Mouse (Mus musculus) lung, embryonic 15.5 days (tissue): Measurements from ENCODE around the gene Vsx1. TPM values are rescaled to one million over a fixed set of nuclear protein-coding genes. Genes with fewer than 3 reads are reported as not detected.

Experiments used
- ATAC-seq: fragments of 200-750 bp; cut with Nextera tagmentation; 2 replicates; pipeline ENCODE4 v1.8.0; 2017; ENCODE audit warnings: moderate number of reproducible peaks, borderline replicate concordance; ENCODE audit not compliant: low FRiP score, low TSS enrichment; ENCODE audit errors: extremely low read depth
- H3K27ac ChIP-seq: fragments of 300-500 bp; sonication (generic); 2 replicates; pipeline ENCODE4 v1.5.1; 2015; ENCODE audit warnings: moderate library complexity, mild to moderate bottlenecking, inconsistent platforms
- H3K27me3 ChIP-seq: fragments of 300-500 bp; sonication (generic); 2 replicates; pipeline ENCODE4 v1.6.1; 2015; ENCODE audit warnings: inconsistent platforms
- H3K36me3 ChIP-seq: fragments of 300-500 bp; sonication (generic); 2 replicates; pipeline ENCODE4 v1.6.1; 2015; ENCODE audit warnings: inconsistent platforms
- H3K4me1 ChIP-seq: fragments of 300-500 bp; sonication (generic); 2 replicates; pipeline ENCODE4 v1.6.1; 2015; ENCODE audit warnings: inconsistent platforms
- H3K4me2 ChIP-seq: fragments of 300-500 bp; sonication (generic); 2 replicates; pipeline ENCODE4 v1.6.1; 2015; ENCODE audit warnings: inconsistent platforms, mild to moderate bottlenecking, moderate library complexity
- H3K4me3 ChIP-seq: fragments of 300-500 bp; sonication (generic); 2 replicates; pipeline ENCODE4 v1.5.1; 2015; ENCODE audit warnings: mild to moderate bottlenecking, inconsistent platforms
- H3K9ac ChIP-seq: fragments of 300-500 bp; sonication (generic); 2 replicates; pipeline ENCODE4 v1.6.1; 2015; ENCODE audit warnings: inconsistent platforms
- H3K9me3 ChIP-seq: fragments of 300-500 bp; sonication (generic); 2 replicates; pipeline ENCODE4 v1.6.1; 2016; ENCODE audit warnings: inconsistent platforms
- WGBS: fragments of 180-500 bp; shearing (Covaris S2); methylation state at CpG from one replicate; pipeline ENCODE4 v1.1.7; 2015; 5-methylcytosine and 5-hydroxymethylcytosine counted together
- polyA plus RNA-seq: library from polyadenylated mRNA; unstranded; fragments of >200 nt; fragmentation: Nextera tagmentation; extraction: Ambion mirVana; gene quantifications from 2 replicates; pipeline ENCODE4 v1.2.1, GENCODE M21; 2015

The Vsx1 gene
- polyA plus RNA-seq: not detected in 2 replicates

- Histone ChIP-seq H3K9me3 (no peaks in the 10 kb centered on the region), H3K4me1 (peaks cover 8% of the 10 kb centered on the region; the same call in 1 of the 2 replicates), H3K27ac (no peak within 1 kb of the TSS), H3K9ac (no peak within 1 kb of the TSS), H3K27me3 (peaks cover 72% of the 10 kb centered on the region), H3K36me3 (no peaks in the 10 kb centered on the region), H3K4me2 (peak within 1 kb of the TSS; percentile 55), H3K4me3 (peak within 1 kb of the TSS; percentile 28)
- 42% methylated on average over 16 of the region's 16 CpGs for WGBS
- no peak for ATAC-seq
Measured at GRCm38 (mm10) chr2:150689223-150689800, at the start of gene Vsx1. Gene Vsx1, minus strand, starts transcription at chr2:150689360.

GRCm38 (mm10) chr2:150737881-150738280, 48.7 kb upstream of the Vsx1 start:
- Histone ChIP-seq H3K36me3 (no peaks in the 10 kb centered on the region), H3K4me3 (no peak overlapping the region), H3K9ac (no peak overlapping the region), H3K4me1 (no peaks in the 10 kb centered on the region), H3K4me2 (no peak overlapping the region), H3K27ac (no peak overlapping the region), H3K9me3 (no peaks in the 10 kb centered on the region), H3K27me3 (no peaks in the 10 kb centered on the region)
- WGBS: 75% methylated on average over 9 of the region's 9 CpGs
- no peak for ATAC-seq

- Histone ChIP-seq H3K27ac (no peak overlapping the region), H3K36me3 (no peaks in the 10 kb centered on the region), H3K27me3 (no peaks in the 10 kb centered on the region), H3K4me1 (no peaks in the 10 kb centered on the region), H3K9ac (no peak overlapping the region), H3K4me2 (no peak overlapping the region), H3K9me3 (no peaks in the 10 kb centered on the region), H3K4me3 (no peak overlapping the region)
- ATAC-seq: no peak
- 60% methylated on average over 11 of the region's 11 CpGs for WGBS
Measured at GRCm38 (mm10) chr2:150735756-150736576, 46.8 kb upstream of the Vsx1 start.

- H3K4me3 ChIP-seq: no peak overlapping the region
- no peak for ATAC-seq
- H3K9ac ChIP-seq: no peak overlapping the region
- no peak overlapping the region for H3K27ac ChIP-seq
- H3K9me3 ChIP-seq: no peaks in the 10 kb centered on the region
- 79% methylated on average over 4 of the region's 4 CpGs for WGBS
- H3K4me2 ChIP-seq: no peak overlapping the region
- no peaks in the 10 kb centered on the region for H3K27me3 ChIP-seq
- no peaks in the 10 kb centered on the region for H3K4me1 ChIP-seq
- H3K36me3 ChIP-seq: no peaks in the 10 kb centered on the region
Measured at GRCm38 (mm10) chr2:150712167-150712674, 23.1 kb upstream of the Vsx1 start.

GRCm38 (mm10) chr2:150691481-150692170, 2.5 kb upstream of the Vsx1 start:
- no peak for ATAC-seq
- H3K4me2 ChIP-seq: no peak overlapping the region
- no peak overlapping the region for H3K9ac ChIP-seq
- no peaks in the 10 kb centered on the region for H3K9me3 ChIP-seq
- peaks cover 8% of the 10 kb centered on the region; the same call in 1 of the 2 replicates for H3K4me1 ChIP-seq
- 64% methylated on average over 6 of the region's 6 CpGs for WGBS
- no peak overlapping the region for H3K27ac ChIP-seq
- peaks cover 58% of the 10 kb centered on the region for H3K27me3 ChIP-seq
- no peaks in the 10 kb centered on the region for H3K36me3 ChIP-seq
- no peak overlapping the region for H3K4me3 ChIP-seq

GRCm38 (mm10) chr2:150690216-150690615, 1.1 kb upstream of the Vsx1 start:
- Histone ChIP-seq H3K9me3 (no peaks in the 10 kb centered on the region), H3K4me1 (peaks cover 8% of the 10 kb centered on the region; the same call in 1 of the 2 replicates), H3K4me3 (no peak overlapping the region), H3K4me2 (no peak overlapping the region), H3K27me3 (peaks cover 72% of the 10 kb centered on the region), H3K27ac (no peak overlapping the region), H3K36me3 (no peaks in the 10 kb centered on the region), H3K9ac (no peak overlapping the region)
- ATAC-seq: no peak
- whole genome bisulfite sequencing: 12% methylated on average over 11 of the region's 11 CpGs

- no peaks in the 10 kb centered on the region for H3K36me3 ChIP-seq
- no peak overlapping the region for H3K9ac ChIP-seq
- H3K4me2 ChIP-seq: peak overlapping the region; percentile 55
- peaks cover 8% of the 10 kb centered on the region; the same call in 1 of the 2 replicates for H3K4me1 ChIP-seq
- no peak overlapping the region for H3K27ac ChIP-seq
- peaks cover 72% of the 10 kb centered on the region for H3K27me3 ChIP-seq
- ATAC-seq: peak; percentile 36; the same call in 1 of the 2 replicates
- WGBS: under 1% methylated on average over 41 of the region's 44 CpGs
- H3K4me3 ChIP-seq: peak overlapping the region; percentile 28
- no peaks in the 10 kb centered on the region for H3K9me3 ChIP-seq
Measured at GRCm38 (mm10) chr2:150688541-150689186, 496 bp downstream of the Vsx1 start.

- H3K4me2 ChIP-seq: peak overlapping the region; percentile 55
- peak overlapping the region; percentile 28 for H3K4me3 ChIP-seq
- no peak overlapping the region for H3K27ac ChIP-seq
- H3K36me3 ChIP-seq: no peaks in the 10 kb centered on the region
- no peaks in the 10 kb centered on the region for H3K9me3 ChIP-seq
- no peak overlapping the region for H3K9ac ChIP-seq
- peaks cover 72% of the 10 kb centered on the region for H3K27me3 ChIP-seq
- 4% methylated on average over 23 of the region's 23 CpGs for WGBS
- peak; percentile 6; the same call in 1 of the 2 replicates for ATAC-seq
- peaks cover 8% of the 10 kb centered on the region; the same call in 1 of the 2 replicates for H3K4me1 ChIP-seq
Measured at GRCm38 (mm10) chr2:150687871-150688540, 1.2 kb downstream of the Vsx1 start.

GRCm38 (mm10) chr2:150685389-150685788, 3.8 kb downstream of the Vsx1 start:
- Histone ChIP-seq H3K9me3 (no peaks in the 10 kb centered on the region), H3K4me2 (no peak overlapping the region), H3K36me3 (no peaks in the 10 kb centered on the region), H3K4me1 (peaks cover 8% of the 10 kb centered on the region; the same call in 1 of the 2 replicates), H3K27me3 (peaks cover 51% of the 10 kb centered on the region), H3K9ac (no peak overlapping the region), H3K27ac (no peak overlapping the region), H3K4me3 (no peak overlapping the region)
- 87% methylated on average over 9 of the region's 9 CpGs for WGBS
- no peak for ATAC-seq

- no peak overlapping the region for H3K4me2 ChIP-seq
- no peaks in the 10 kb centered on the region for H3K9me3 ChIP-seq
- no peak overlapping the region for H3K4me3 ChIP-seq
- no peak overlapping the region for H3K9ac ChIP-seq
- peaks cover 8% of the 10 kb centered on the region; the same call in 1 of the 2 replicates for H3K4me1 ChIP-seq
- WGBS: 86% methylated on average over 12 of the region's 12 CpGs
- H3K27me3 ChIP-seq: peaks cover 42% of the 10 kb centered on the region
- ATAC-seq: no peak
- no peak overlapping the region for H3K27ac ChIP-seq
- no peaks in the 10 kb centered on the region for H3K36me3 ChIP-seq
Measured at GRCm38 (mm10) chr2:150684451-150684850, 4.7 kb downstream of the Vsx1 start.

GRCm38 (mm10) chr2:150681581-150681980, 7.6 kb downstream of the Vsx1 start:
- Histone ChIP-seq H3K4me3 (no peak overlapping the region), H3K4me2 (no peak overlapping the region), H3K27ac (no peak overlapping the region), H3K9ac (no peak overlapping the region), H3K4me1 (no peaks in the 10 kb centered on the region), H3K27me3 (peaks cover 13% of the 10 kb centered on the region), H3K9me3 (no peaks in the 10 kb centered on the region), H3K36me3 (no peaks in the 10 kb centered on the region)
- WGBS: 48% methylated on average over 4 of the region's 4 CpGs
- no peak for ATAC-seq
